Mouse (Mus musculus) erythroblast, adult 5-6 weeks (primary cell): ENCODE measurements around the gene Fgfr1op. TPM values are rescaled to one million over a fixed set of nuclear protein-coding genes. Genes with fewer than 3 reads are reported as not detected.

ENCODE experiments used
- ATAC-seq: replicated peaks from 2 replicates; pipeline ENCODE4 v1.8.0; 2016; ENCODE audit warnings: moderate number of reproducible peaks, mild to moderate bottlenecking, moderate TSS enrichment, inconsistent platforms; ENCODE audit not compliant: poor library complexity, low FRiP score, severe bottlenecking
- total RNA-seq, 2 experiments: library from RNA; stranded (forward) in 1 of 2; stranded (reverse) in 1 of 2; fragments of 150-400 nt in 1 of 2; fragments of 200-764, 138-1000 nt in 1 of 2; gene quantifications; 2 replicates each; pipeline versions ENCODE4 v1.2.3 to v1.2.4; 2015 to 2017; ENCODE audit warnings: low replicate concordance in 2 of 2

Gene Fgfr1op
- total RNA-seq, 2 experiments from 2014 or later = 5.4 to 7.9 TPM

- no peak for ATAC-seq
Observed at GRCm38 (mm10) chr17:8223225-8223624, 57.9 kb downstream of the Fgfr1op start.

- no peak for ATAC-seq
Observed at GRCm38 (mm10) chr17:8224072-8224471, 58.8 kb downstream of the Fgfr1op start.

GRCm38 (mm10) chr17:8225166-8225565 is 59.9 kb downstream of the Fgfr1op start:
- ATAC-seq = no peak

DNA sequence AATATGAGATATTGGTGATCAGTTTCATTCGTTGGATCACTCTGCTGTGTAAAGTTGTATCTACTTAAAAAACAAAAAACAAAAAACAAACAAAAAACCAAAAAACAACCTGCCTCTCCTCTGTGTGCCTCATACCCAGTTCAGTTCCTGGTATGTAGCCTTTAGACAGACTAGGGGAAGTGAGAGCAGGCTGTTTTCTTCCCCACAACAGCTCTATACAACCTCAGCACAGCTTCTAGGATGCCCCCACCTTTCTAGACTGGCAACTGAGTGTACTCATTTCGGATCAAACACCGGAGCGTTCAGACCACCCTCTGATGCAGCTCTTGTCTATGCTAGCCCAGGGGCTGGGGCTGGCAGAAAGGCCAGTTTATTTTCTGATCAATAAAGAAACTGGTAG is 60.4 kb downstream of the Fgfr1op start:
- ATAC-seq = no peak

DNA sequence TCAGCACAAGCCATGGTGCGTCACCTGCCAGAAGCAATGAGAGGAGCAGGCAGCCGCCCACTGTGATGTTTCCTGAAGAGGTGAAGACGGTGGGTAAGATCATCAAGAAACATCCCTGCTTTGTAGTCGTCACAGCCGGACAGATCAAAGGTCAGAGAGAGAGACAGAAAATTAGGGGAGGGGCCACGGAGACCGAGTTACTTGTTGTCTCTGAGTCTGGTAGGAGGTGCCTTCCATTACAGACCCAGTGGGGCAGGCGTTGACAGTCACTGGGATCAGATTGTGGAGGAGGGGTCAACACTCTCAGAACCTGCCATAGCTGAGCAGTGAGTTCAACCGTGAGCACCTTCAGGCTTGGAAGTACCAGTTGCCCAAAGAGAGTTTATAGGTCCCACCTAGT is 63.3 kb downstream of the Fgfr1op start:
- no peak for ATAC-seq

DNA sequence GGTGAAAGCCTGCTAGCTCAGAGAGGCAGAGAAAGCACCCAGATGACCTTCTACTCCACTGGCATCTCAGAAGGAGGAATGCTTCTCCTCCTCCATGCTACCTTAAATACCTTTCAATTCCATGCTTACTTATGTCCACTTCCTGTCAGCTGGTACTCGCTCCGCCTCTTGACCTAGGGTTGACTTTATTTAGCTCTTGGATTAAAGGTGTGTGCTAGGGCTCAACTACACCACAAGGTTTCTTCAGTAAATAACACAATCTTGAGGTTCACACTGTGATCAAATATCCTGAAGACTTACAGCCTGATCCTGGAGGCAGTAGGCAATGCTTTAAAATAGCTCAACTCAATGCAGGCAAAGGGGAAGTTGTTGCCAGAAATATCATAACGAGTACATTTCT is 64.3 kb downstream of the Fgfr1op start:
- no peak for ATAC-seq

GRCm38 (mm10) chr17:8232089-8232488 is 66.8 kb downstream of the Fgfr1op start:
- no peak for ATAC-seq

DNA sequence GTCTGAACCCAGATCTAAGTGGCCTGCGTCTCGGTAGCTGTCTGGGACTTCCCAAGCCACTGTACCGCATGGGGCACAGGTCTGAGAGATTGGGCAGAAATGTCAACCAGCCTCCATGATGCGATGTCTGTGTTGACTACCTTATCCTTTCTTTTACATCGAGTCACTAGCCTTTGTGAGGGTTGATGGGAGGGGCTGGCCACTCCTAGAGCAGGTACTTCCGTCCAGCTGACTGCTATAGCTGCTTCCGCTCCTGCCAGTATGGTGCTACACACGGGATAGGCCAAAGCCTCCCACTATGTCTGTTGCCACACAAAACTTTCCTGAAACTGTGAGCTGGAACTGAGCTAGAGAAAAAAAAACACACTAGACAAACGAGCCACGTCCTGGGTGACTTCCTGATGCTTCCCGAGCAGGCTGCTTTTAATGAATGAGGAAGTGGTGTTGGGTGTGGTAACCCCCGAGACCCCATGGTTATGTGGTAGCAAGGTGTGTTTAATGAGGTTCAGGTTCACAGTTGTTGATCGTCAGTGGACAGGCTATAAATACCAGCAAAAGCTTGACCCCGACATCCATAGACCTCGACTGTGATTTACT is 68.4 kb downstream of the Fgfr1op start:
- no peak for ATAC-seq

GRCm38 (mm10) chr17:8234537-8234936 is 69.2 kb downstream of the Fgfr1op start:
- no peak for ATAC-seq

DNA sequence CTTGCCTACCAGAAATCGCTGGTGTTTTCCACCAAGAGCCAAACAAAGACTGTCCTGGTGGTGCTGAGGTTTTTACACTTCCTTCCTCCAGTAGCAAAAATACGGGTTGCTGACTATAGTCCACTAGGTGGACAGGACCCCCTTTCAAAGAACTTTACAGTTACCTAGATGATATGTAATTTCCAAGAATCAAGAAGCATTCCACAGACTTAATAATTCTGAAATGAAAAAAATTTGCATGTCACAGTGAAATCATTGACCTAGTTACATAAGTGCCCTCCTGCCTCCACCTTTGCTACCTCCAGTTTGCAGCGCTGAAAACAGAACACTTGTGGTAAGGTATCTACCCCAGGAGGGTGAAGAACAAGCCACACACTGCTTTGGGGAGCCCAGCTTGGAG is 70.4 kb downstream of the Fgfr1op start, which contains the start of gene Ccr6:
Ccr6 (plus strand) TSS at position 301 of the 400 bp plus-strand sequence.
- ATAC-seq = no peak

GRCm38 (mm10) chr17:8238012-8238710 is 72.9 kb downstream of the Fgfr1op start:
- no peak for ATAC-seq

DNA sequence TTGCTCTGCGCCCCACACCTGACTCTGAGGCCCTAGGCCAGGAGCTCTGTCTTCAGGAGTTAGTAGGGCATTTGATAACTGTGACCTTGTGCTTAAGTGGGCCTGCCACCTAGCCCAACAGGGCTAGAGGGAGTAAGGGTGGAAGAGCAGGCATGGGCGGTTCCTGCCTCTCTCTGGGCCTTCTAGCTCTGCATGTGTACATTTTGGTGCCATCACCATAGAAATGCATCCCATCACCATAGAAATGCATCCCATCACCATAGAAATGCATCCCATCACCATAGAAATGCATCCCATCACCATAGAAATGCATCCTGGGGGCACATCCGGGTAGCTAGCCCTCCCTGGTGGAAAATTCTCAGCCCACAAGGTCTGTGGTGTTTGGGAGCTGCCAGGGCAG is 74.3 kb downstream of the Fgfr1op start:
- no peak for ATAC-seq

- ATAC-seq = no peak
Observed at GRCm38 (mm10) chr17:8240517-8240916, 75.2 kb downstream of the Fgfr1op start.

- ATAC-seq = no peak
Observed at GRCm38 (mm10) chr17:8241645-8242044, 76.3 kb downstream of the Fgfr1op start.

DNA sequence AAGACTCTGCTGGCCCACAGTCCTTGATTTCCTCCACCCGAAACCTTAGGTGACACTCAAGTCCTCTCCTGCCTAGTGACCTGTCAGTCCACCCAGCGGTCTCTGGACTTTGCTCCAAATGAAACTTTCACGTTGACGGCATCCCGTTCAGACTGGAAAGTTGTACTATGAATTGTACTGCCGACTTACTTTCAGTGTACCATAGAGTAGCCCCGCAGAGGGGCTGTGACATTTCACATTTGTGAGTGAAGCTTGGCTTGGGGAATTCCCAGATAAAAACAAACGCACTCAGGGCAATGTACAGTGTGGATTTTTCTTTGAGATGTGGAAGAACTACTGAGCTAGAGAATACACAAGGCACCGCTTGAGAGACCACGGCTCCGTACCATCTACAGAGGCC is 76.9 kb downstream of the Fgfr1op start:
- no peak for ATAC-seq

GRCm38 (mm10) chr17:8244124-8244523 is 78.8 kb downstream of the Fgfr1op start:
- no peak for ATAC-seq

DNA sequence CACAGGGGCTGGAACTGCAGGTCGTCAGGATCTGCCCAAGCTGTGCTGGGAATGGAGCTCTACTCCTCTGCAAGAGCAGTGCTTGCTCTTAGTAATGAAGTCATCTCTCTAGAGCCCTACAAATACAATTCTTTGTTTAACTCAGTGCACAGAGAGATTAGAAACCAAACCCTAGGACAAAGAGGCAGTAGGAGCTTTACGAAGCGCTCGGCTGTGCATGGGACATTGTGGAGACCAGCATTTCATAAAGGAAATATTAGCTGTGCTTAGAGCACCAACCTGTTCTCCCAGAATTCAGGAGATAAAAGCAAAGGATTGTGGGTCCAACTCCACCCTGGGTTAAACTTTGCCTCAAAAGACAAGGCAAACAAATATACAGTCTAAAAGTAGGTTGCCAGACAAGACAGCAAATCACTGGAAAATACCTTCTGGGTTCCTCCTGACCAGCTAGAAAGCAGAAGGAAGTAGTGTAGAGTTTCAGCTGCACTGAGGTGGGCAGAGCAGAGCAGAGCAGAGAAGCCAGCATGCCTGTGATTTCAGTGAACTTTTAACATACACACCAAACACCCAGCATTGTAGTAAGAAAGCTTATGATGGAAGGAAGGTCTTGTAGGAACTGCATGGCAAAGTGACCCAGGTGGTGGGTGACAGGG is 80.9 kb downstream of the Fgfr1op start:
- no peak for ATAC-seq
